Mouse (Mus musculus): ENCODE data around the gene 5730522E02Rik.

Gene 5730522E02Rik

GRCm38 (mm10) chr11:25813446-25813845, 397.1 kb downstream of the 5730522E02Rik start:
- no peak for DNase-seq (ENCODE audit: low spot score)

- DNase-seq (ENCODE audit: low spot score), result no peak
These were observed 422.9 kb downstream of the 5730522E02Rik start for GRCm38 (mm10) chr11:25787691-25788090.

GRCm38 (mm10) chr11:25772231-25772630, 438.3 kb downstream of the 5730522E02Rik start:
- no peak for DNase-seq (ENCODE audit: low spot score)

GRCm38 (mm10) chr11:25770991-25771568, 439.5 kb downstream of the 5730522E02Rik start:
- no peak for DNase-seq (ENCODE audit: low spot score)

GRCm38 (mm10) chr11:25767584-25768333, 442.8 kb downstream of the 5730522E02Rik start:
- peak; percentile 35 for DNase-seq (ENCODE audit: low spot score)

GRCm38 (mm10) chr11:25753156-25753899, 457.2 kb downstream of the 5730522E02Rik start:
- no peak for DNase-seq (ENCODE audit: low spot score)

- no peak for DNase-seq (ENCODE audit: low spot score)
These were observed 458.1 kb downstream of the 5730522E02Rik start for GRCm38 (mm10) chr11:25752418-25752817.

- DNase-seq (ENCODE audit: low spot score), result no peak
These were observed 463.3 kb downstream of the 5730522E02Rik start for GRCm38 (mm10) chr11:25747098-25747862.

GRCm38 (mm10) chr11:25743664-25744063, 466.9 kb downstream of the 5730522E02Rik start:
- DNase-seq (ENCODE audit: low spot score), result no peak

- no peak for DNase-seq (ENCODE audit: low spot score)
These were observed 473.3 kb downstream of the 5730522E02Rik start for GRCm38 (mm10) chr11:25737255-25737654.

GRCm38 (mm10) chr11:25729476-25729875, 481.1 kb downstream of the 5730522E02Rik start:
- DNase-seq (ENCODE audit: low spot score), result no peak

GRCm38 (mm10) chr11:25715447-25716321, 494.9 kb downstream of the 5730522E02Rik start:
- DNase-seq (ENCODE audit: low spot score), result no peak

GRCm38 (mm10) chr11:25710559-25710958, 500.0 kb downstream of the 5730522E02Rik start:
- no peak for DNase-seq (ENCODE audit: low spot score)

GRCm38 (mm10) chr11:25709892-25710291, 500.7 kb downstream of the 5730522E02Rik start:
- no peak for DNase-seq (ENCODE audit: low spot score)

GRCm38 (mm10) chr11:25704332-25705168, 506.0 kb downstream of the 5730522E02Rik start:
- DNase-seq (ENCODE audit: low spot score), result no peak

GRCm38 (mm10) chr11:25702791-25703190, 507.8 kb downstream of the 5730522E02Rik start:
- no peak for DNase-seq (ENCODE audit: low spot score)

GRCm38 (mm10) chr11:25697508-25698193, 512.9 kb downstream of the 5730522E02Rik start:
- peak; percentile 19 for DNase-seq (ENCODE audit: low spot score)

GRCm38 (mm10) chr11:25696168-25696567, 514.4 kb downstream of the 5730522E02Rik start:
- DNase-seq (ENCODE audit: low spot score), result peak; percentile 42

GRCm38 (mm10) chr11:25684731-25685130, 525.8 kb downstream of the 5730522E02Rik start:
- DNase-seq (ENCODE audit: low spot score), result no peak

- no peak for DNase-seq (ENCODE audit: low spot score)
These were observed 530.7 kb downstream of the 5730522E02Rik start for GRCm38 (mm10) chr11:25679856-25680255.
